Mouse (Mus musculus) embryonic facial prominence, embryonic 13.5 days (tissue): Measurements from ENCODE around the gene Ccdc189. TPM values are rescaled to one million over a fixed set of nuclear protein-coding genes. Genes with fewer than 3 reads are reported as not detected.
A peak's percentile ranks its signal among the peaks of the same experiment; 100 is the strongest.
"Not testable (repeated sequence)": the region's sequence is repeated elsewhere in the genome, so short reads cannot be mapped to it uniquely, and the experiment has no call there.

ENCODE experiments used
- ATAC-seq: fragments of 200-750 bp; cut with Nextera tagmentation; 2 replicates; pipeline ENCODE4 v1.8.0; 2017; ENCODE audit warnings: low read depth; ENCODE audit not compliant: insufficient number of reproducible peaks, insufficient read depth, low FRiP score, low TSS enrichment
- H3K27ac ChIP-seq: fragments of 300-500 bp; sonication (generic); 2 replicates; pipeline ENCODE4 v1.5.1; 2015; ENCODE audit warnings: moderate library complexity, mild to moderate bottlenecking, inconsistent platforms
- H3K27me3 ChIP-seq: fragments of 300-500 bp; sonication (generic); 2 replicates; pipeline ENCODE4 v1.6.1; 2015; ENCODE audit warnings: mild to moderate bottlenecking, inconsistent platforms
- H3K36me3 ChIP-seq: fragments of 300-500 bp; sonication (generic); 2 replicates; pipeline ENCODE4 v1.6.1; 2015; ENCODE audit warnings: mild to moderate bottlenecking, inconsistent platforms
- H3K4me1 ChIP-seq: fragments of 300-500 bp; sonication (generic); 2 replicates; pipeline ENCODE4 v1.6.1; 2015; ENCODE audit warnings: inconsistent platforms
- H3K4me2 ChIP-seq: fragments of 300-500 bp; sonication (generic); 2 replicates; pipeline ENCODE4 v1.6.1; 2015; ENCODE audit warnings: moderate library complexity, mild to moderate bottlenecking, inconsistent platforms
- H3K4me3 ChIP-seq: fragments of 300-500 bp; sonication (generic); 2 replicates; pipeline ENCODE4 v1.5.1; 2015; ENCODE audit warnings: mild to moderate bottlenecking, inconsistent platforms
- H3K9ac ChIP-seq: fragments of 300-500 bp; sonication (generic); 2 replicates; pipeline ENCODE4 v1.6.1; 2015; ENCODE audit warnings: mild to moderate bottlenecking, inconsistent platforms
- H3K9me3 ChIP-seq: fragments of 300-500 bp; sonication (generic); 2 replicates; pipeline ENCODE4 v1.6.1; 2016; ENCODE audit warnings: inconsistent platforms
- WGBS: fragments of 180-500 bp; shearing (Covaris S2); methylation state at CpG from one replicate; pipeline ENCODE4 v1.1.7; 2015; ENCODE audit warnings: mixed read lengths; 5-methylcytosine and 5-hydroxymethylcytosine counted together
- polyA plus RNA-seq: library from polyadenylated mRNA; unstranded; fragments of >200 nt; fragmentation: Nextera tagmentation; extraction: Ambion mirVana; gene quantifications from 2 replicates; pipeline ENCODE4 v1.2.1, GENCODE M21; 2015

Ccdc189 gene
- 8.8 and 12.1 TPM in 2 replicates for polyA plus RNA-seq

DNA sequence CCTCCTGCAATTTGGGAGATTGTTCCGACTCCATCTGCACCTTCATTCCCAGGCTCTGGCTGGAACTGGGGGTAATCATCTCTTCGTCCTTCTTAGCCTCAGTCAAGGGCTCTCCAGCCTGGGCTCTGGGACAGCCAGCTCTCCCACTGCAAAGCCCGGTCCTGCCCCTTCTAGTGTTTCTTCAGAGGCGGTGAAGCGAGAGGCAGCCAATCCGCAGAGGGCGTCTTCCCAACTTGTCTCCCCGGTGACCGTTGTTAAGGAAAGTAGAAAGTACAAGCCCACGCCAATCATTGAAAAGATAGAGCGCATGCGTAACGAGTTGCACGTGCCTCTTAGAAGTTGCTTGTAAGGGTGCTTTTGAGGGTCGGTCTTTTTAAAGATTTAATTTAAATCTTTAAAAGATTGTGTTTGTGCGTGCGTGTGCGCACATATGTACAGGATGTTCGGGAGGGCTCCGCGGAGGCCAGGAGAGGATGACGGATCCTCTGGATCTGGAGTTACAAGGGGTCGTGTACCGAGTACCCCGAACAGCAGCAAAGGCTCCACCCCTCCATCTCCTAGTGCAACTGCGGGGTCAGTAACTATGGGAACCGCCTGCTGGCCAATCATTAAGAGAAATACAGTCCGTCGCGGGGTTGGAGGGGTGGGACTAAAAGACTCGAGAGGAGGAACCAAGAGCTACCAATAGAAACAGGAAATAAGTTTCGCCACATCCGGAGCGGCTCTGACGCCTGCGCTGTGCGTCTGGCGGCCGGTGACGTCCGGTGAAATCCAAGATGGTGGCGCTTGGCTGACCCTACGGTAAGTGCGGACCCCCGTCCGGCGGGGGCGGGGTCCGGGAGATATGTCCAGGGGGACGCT, at the start of gene Ccdc189, which contains the start of gene Rnf40:
Gene Ccdc189 (minus strand): TSS at position 585 of the 861 bp plus-strand sequence.
Gene Rnf40 (plus strand): TSS at position 757 of the 861 bp plus-strand sequence.
- H3K36me3 ChIP-seq: peaks cover 63% of the 10 kb centered on the region
- H3K27ac ChIP-seq: peak within 1 kb of the TSS; percentile 78
- no peaks in the 10 kb centered on the region for H3K9me3 ChIP-seq
- peaks cover 15% of the 10 kb centered on the region for H3K4me1 ChIP-seq
- H3K27me3 ChIP-seq: no peaks in the 10 kb centered on the region
- peak within 1 kb of the TSS; percentile 91 for H3K9ac ChIP-seq
- H3K4me2 ChIP-seq: peak within 1 kb of the TSS; percentile 90
- under 1% methylated on average over 50 of the region's 50 CpGs for WGBS
- peak; percentile 95 for ATAC-seq
- peak within 1 kb of the TSS; percentile 91 for H3K4me3 ChIP-seq

DNA sequence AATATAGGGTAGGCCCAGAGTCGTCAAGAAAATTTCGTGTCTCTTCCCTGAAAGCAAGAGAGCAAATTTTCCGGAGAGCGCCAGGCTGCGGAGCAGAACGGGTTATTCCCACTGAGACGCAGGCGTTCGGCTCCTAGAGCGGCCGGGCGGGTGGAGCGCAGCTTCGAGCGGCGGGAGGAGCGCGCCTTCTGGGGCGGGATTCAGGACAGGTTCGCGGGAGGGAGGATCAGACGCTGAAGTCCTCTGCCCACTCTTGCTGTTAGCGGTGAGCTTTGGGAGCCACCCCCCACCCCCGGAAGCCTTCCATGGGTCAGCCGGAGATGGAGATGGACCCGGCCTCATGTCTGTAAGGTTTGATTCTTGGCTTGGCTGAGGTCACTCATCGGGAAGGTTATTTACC, 48.6 kb upstream of the Ccdc189 start:
- H3K9ac ChIP-seq: peak overlapping the region; percentile 81
- under 1% methylated on average over 26 of the region's 27 CpGs for WGBS

DNA sequence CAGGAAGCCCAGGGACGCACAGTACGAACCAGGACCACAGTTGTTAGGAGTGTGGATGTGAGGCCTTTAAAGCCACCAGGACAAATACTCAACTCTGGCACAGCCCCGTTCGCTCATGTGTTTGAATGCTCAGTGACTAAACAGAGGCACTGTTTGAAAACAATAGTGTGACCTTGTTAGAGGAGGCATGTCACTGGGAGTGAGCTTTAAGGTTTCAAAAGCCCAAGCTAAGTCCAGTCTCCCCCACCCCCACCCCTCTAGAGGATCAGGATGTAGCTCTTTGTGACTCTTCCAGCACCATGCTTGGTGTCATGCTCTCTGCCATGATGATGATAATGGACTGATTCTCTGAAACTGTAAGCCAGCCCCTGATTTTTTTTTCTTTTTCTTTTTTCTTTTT, 43.0 kb upstream of the Ccdc189 start:
- Histone ChIP-seq H3K9ac (no peak overlapping the region), H3K4me3 (no peak overlapping the region), H3K9me3 (no peaks in the 10 kb centered on the region), H3K27me3 (no peaks in the 10 kb centered on the region), H3K36me3 (no peaks in the 10 kb centered on the region), H3K27ac (no peak overlapping the region), H3K4me2 (no peak overlapping the region), H3K4me1 (peaks cover 2% of the 10 kb centered on the region; the same call in 1 of the 2 replicates)
- no peak for ATAC-seq
- 84% methylated on average over 4 of the region's 4 CpGs for WGBS

More for the DNA sequence above, 48.6 kb upstream of the Ccdc189 start:
- peak; percentile 64; the same call in 1 of the 2 replicates for ATAC-seq
- Histone ChIP-seq H3K27ac (no peak overlapping the region; the same call in 1 of the 2 replicates), H3K4me3 (peak overlapping the region; percentile 65), H3K27me3 (no peaks in the 10 kb centered on the region), H3K36me3 (no peaks in the 10 kb centered on the region), H3K4me1 (peaks cover 9% of the 10 kb centered on the region; the same call in 1 of the 2 replicates), H3K4me2 (peak overlapping the region; percentile 73), H3K9me3 (no peaks in the 10 kb centered on the region)

DNA sequence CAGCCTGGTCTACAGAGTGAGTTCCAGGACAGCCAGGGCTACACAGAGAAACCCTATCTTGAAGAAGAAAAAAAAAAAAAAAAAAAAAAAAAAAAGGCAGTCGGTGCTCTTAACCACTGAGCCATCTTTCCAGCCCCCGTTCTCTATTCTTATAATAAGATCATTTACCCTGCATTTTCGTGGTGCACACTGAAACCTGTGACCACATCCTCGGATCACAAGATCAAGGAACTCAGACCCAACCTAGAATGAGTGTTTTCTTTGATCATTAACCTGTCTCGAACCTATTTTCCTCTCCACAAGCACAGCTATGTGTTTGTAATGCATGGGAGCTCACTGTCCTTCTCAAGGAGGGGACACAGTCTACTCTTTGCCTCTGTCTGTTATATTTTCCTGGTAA, 40.3 kb upstream of the Ccdc189 start:
- 79% methylated on average over 5 of the region's 5 CpGs for WGBS
- H3K4me3 ChIP-seq: no peak overlapping the region
- H3K9me3 ChIP-seq: no peaks in the 10 kb centered on the region
- no peaks in the 10 kb centered on the region for H3K36me3 ChIP-seq
- H3K4me2 ChIP-seq: no peak overlapping the region
- no peak overlapping the region for H3K27ac ChIP-seq
- no peak overlapping the region for H3K9ac ChIP-seq
- no peak for ATAC-seq
- H3K4me1 ChIP-seq: no peaks in the 10 kb centered on the region
- no peaks in the 10 kb centered on the region for H3K27me3 ChIP-seq

DNA sequence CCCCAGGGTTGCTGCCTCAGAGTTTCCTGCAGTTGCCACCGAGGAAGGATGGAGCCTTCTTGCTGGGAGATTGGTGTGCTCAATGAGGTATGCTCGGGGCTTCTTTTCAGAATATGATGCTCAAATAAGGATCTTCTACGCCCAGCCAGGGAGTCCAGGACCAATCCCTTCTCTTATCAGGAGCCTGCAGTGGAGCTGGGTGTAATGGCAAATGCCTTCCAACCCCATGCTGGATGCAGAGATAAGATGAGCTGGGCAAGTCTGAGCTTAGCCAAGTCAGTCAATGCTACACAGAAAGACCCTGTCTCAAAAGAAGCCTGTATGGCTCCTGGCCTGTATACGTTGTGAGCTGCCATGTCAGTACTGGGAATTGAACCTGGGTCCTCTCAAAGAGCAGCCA, 38.1 kb upstream of the Ccdc189 start:
- Histone ChIP-seq H3K27ac (no peak overlapping the region), H3K36me3 (no peaks in the 10 kb centered on the region), H3K4me2 (no peak overlapping the region), H3K9me3 (no peaks in the 10 kb centered on the region), H3K27me3 (no peaks in the 10 kb centered on the region), H3K9ac (no peak overlapping the region), H3K4me1 (no peaks in the 10 kb centered on the region), H3K4me3 (no peak overlapping the region)
- WGBS: 92% methylated on average over 4 of the region's 4 CpGs
- ATAC-seq: no peak

DNA sequence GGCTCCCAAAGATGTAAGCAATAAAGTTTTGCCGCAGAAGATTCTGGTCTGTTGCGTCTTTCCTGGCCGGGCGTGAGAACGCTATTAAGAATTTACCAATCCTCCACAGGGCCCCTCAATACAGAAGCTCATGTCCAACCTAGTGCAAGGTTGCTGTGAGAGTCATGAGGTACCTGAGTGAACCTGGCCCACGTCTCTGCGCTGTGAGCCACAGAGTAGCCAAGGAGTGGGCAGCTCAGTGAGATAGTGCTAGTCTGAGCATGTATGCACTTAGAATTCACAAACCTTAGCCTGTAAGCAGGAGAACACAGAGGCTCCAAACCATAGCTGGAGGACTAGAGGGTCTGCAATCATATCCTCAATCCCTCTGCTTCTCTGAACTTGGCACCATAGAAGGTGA, 37.6 kb upstream of the Ccdc189 start:
- ATAC-seq: no peak
- WGBS: 94% methylated on average over 7 of the region's 7 CpGs
- Histone ChIP-seq H3K4me2 (no peak overlapping the region), H3K27me3 (no peaks in the 10 kb centered on the region), H3K4me3 (no peak overlapping the region), H3K9ac (no peak overlapping the region), H3K9me3 (no peaks in the 10 kb centered on the region), H3K36me3 (no peaks in the 10 kb centered on the region), H3K4me1 (no peaks in the 10 kb centered on the region), H3K27ac (no peak overlapping the region)

DNA sequence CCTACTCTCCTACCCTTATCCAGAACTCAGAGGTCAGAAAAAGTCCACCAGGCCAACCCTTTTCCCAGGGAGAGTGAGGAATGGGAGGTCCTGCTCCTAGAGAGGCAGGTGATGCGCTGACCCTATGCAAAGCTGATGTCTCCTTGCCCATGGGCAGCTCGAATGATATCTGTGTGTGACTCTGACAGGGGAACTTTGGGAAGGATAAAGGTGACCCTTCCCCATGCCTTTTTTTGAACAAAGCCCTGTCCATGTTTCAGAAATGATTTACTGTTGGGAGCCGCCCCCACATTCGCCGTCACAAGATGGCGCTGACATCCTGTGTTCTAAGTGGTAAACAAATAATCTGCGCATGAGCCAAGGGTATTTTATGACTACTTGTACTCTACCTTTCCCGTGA, 30.0 kb upstream of the Ccdc189 start:
- not testable (repeated sequence) for H3K27me3 ChIP-seq, H3K4me2 ChIP-seq, ATAC-seq, H3K36me3 ChIP-seq, H3K4me3 ChIP-seq, H3K9ac ChIP-seq, H3K9me3 ChIP-seq, H3K27ac ChIP-seq
- H3K4me1 ChIP-seq: peaks cover 14% of the 10 kb centered on the region
- 94% methylated on average over 7 of the region's 8 CpGs for WGBS

DNA sequence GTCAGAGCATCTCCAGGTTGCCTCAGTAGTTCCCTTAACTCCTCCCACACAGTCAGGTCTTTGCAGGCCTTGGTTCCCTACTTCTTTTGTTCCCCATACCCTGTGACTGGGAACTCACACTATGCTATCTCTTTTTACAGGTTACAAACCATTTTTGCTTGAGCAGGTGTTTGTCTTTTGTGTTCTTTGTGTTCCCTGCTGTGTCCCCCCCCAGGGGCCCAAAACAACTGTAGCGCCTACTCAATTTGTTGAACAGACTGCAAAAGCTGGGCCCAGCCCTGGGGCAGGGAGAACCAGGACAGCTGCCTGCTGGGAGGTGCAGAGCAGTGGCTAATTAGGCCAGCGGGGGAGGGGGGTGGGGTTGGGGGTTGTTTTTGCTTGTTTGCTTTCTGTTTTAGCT, 29.6 kb upstream of the Ccdc189 start:
- Histone ChIP-seq H3K4me2 (no peak overlapping the region), H3K4me3 (no peak overlapping the region), H3K4me1 (peaks cover 14% of the 10 kb centered on the region), H3K9ac (no peak overlapping the region), H3K27ac (no peak overlapping the region), H3K36me3 (no peaks in the 10 kb centered on the region), H3K9me3 (no peaks in the 10 kb centered on the region), H3K27me3 (no peaks in the 10 kb centered on the region)
- WGBS: 35% methylated on average over 2 of the region's 2 CpGs
- no peak for ATAC-seq

DNA sequence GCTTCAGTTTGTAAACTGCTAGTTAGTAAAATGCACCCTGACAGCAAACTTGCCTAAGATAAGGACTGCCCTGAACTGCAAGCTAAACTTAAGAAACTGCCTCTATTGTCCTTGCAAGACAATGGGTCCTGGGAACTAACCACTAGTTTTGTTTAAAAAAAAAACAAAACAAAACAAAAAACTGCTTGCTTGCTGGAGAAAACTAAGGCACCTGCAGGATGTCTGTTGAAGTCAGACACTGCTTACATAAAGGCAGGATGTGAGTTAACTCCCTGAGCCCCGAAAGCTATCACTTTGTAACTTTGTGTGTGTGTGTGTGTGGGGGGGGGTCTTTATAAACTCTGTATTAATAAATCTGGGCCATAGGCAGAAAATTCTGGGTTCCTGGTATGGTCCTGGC, 28.5 kb upstream of the Ccdc189 start:
- Histone ChIP-seq H3K36me3 (peaks cover 10% of the 10 kb centered on the region), H3K27me3 (no peaks in the 10 kb centered on the region), H3K27ac (no peak overlapping the region), H3K4me3 (no peak overlapping the region), H3K4me1 (peaks cover 14% of the 10 kb centered on the region), H3K9me3 (no peaks in the 10 kb centered on the region), H3K4me2 (no peak overlapping the region), H3K9ac (no peak overlapping the region)
- no peak for ATAC-seq
- 87% methylated on average over 1 of the region's 1 CpGs for WGBS

DNA sequence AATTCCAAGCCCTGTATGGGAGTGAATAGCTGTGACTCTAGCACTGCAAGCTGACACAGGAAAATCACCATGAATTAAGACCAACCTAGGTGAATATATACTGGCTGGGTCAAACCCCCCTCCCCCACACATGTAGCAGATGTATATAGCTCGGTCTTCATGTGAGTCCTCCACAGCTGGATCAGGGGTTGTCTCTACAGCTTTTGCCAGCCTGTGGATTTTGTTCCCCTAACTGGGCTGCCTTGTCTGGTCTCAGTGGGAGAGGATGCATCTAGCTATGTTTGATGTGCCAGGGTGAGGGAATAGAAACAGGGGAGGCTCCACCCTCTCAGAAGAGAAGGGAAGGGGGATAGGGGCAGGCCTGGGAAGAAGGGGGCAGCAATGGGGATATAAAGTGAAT, 27.9 kb upstream of the Ccdc189 start:
- 60% methylated on average over 1 of the region's 1 CpGs for WGBS
- Histone ChIP-seq H3K4me2 (peak overlapping the region; percentile 86; the same call in 1 of the 2 replicates), H3K9me3 (no peaks in the 10 kb centered on the region), H3K27ac (no peak overlapping the region), H3K4me3 (no peak overlapping the region), H3K36me3 (peaks cover 16% of the 10 kb centered on the region), H3K27me3 (no peaks in the 10 kb centered on the region), H3K9ac (no peak overlapping the region), H3K4me1 (peaks cover 14% of the 10 kb centered on the region)
- ATAC-seq: no peak

DNA sequence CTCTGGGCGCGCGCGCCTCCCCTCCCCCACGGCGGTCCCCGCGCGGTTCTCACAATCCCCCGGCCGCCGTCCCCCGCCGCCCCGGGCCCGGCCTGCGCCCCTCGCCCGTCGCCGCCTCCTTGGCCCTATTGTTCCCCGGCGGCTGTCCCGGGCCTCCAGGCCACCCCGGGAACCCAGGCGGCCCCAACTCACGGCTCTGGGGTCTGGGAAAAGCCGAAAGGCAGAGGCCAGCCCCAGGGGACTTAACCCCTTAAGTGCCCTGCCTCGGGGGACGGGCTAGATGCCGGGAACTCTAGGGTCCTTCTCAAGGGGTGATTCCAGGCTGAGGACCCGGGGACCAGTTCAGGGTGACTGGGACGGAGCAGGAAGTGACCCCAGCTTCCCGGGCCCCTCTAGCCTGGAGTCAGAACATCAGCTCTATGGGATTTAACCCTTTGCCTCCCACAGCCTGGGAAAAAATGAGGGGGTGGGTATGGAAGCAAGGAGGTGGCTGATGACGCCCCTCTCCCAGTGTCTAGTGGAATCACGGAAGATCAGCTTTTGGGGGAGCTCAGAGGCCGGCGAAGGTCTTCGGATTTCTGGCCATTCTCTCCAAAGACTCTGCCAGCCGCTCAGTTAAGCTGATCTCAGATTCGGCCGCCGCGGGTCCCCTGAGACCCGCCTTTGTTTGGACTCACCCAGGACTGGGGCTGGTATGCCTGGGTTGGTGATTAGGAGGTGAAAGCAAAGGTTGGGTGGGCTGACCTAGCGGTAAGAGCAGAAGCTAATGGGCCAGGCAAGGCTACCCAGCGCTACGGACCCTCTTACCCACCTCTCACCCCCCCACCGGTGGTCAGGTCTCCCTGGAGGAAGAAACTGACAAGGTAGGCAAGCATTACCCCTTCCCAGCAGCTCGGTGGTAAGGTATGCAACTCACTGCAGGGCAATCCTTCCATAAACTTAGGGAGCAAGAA, 26.8 kb upstream of the Ccdc189 start, which contains the start of gene Zfp629:
Gene Zfp629 (minus strand): TSS at position 907 of the 953 bp plus-strand sequence.
- H3K9ac ChIP-seq: peak within 1 kb of the TSS; percentile 94
- no peaks in the 10 kb centered on the region for H3K9me3 ChIP-seq
- H3K4me1 ChIP-seq: peaks cover 14% of the 10 kb centered on the region
- peak within 1 kb of the TSS; percentile 86 for H3K4me2 ChIP-seq
- peak within 1 kb of the TSS; percentile 100 for H3K4me3 ChIP-seq
- no peaks in the 10 kb centered on the region for H3K27me3 ChIP-seq
- H3K27ac ChIP-seq: peak within 1 kb of the TSS; percentile 85
- peaks cover 27% of the 10 kb centered on the region for H3K36me3 ChIP-seq
- ATAC-seq: peak; percentile 83
- WGBS: 1% methylated on average over 50 of the region's 50 CpGs
